Mouse (Mus musculus) intestine, embryonic 15.5 days (tissue): ENCODE data around the gene Snx29. TPM values are rescaled to one million over a fixed set of nuclear protein-coding genes. Genes with fewer than 3 reads are reported as not detected.

ENCODE experiments used
- ATAC-seq: fragments of 200-750 bp; cut with Nextera tagmentation; 2 replicates; pipeline ENCODE4 v1.8.0; 2017; ENCODE audit warnings: moderate TSS enrichment, moderate library complexity
- H3K27ac ChIP-seq: fragments of 300-500 bp; sonication (generic); 2 replicates; pipeline ENCODE4 v1.5.1; 2015; ENCODE audit warnings: mild to moderate bottlenecking, inconsistent platforms
- H3K27me3 ChIP-seq: fragments of 300-500 bp; sonication (generic); replicated peaks from 2 replicates; pipeline ENCODE4 v1.6.1; 2015; ENCODE audit warnings: inconsistent platforms
- H3K36me3 ChIP-seq: fragments of 300-500 bp; sonication (generic); 2 replicates; pipeline ENCODE4 v1.6.1; 2015; ENCODE audit warnings: inconsistent platforms
- H3K4me1 ChIP-seq: fragments of 300-500 bp; sonication (generic); replicated peaks from 2 replicates; pipeline ENCODE4 v1.6.1; 2015; ENCODE audit warnings: inconsistent platforms
- H3K4me2 ChIP-seq: fragments of 300-500 bp; sonication (generic); replicated peaks from 2 replicates; pipeline ENCODE4 v1.6.1; 2015; ENCODE audit warnings: mild to moderate bottlenecking, inconsistent platforms
- H3K4me3 ChIP-seq: fragments of 300-500 bp; sonication (generic); replicated peaks from 2 replicates; pipeline ENCODE4 v1.5.1; 2015; ENCODE audit warnings: inconsistent platforms
- H3K9ac ChIP-seq: fragments of 300-500 bp; sonication (generic); 2 replicates; pipeline ENCODE4 v1.6.1; 2015; ENCODE audit warnings: inconsistent platforms
- H3K9me3 ChIP-seq: fragments of 300-500 bp; sonication (generic); 2 replicates; pipeline ENCODE4 v1.6.1; 2016; ENCODE audit warnings: inconsistent platforms
- WGBS: fragments of 180-500 bp; shearing (Covaris S2); methylation state at CpG from one replicate; pipeline ENCODE4 v1.1.7; 2015; 5-methylcytosine and 5-hydroxymethylcytosine counted together
- polyA plus RNA-seq: library from polyadenylated mRNA; unstranded; fragments of >200 nt; fragmentation: Nextera tagmentation; extraction: Ambion mirVana; gene quantifications from 2 replicates; pipeline ENCODE4 v1.2.1, GENCODE M21; 2015

Snx29 gene
- polyA plus RNA-seq, 1 experiment from 2014 or later = 5.7 TPM

- WGBS = 49% methylated on average over 7 of the region's 7 CpGs
- Histone ChIP-seq H3K4me2 (no peak overlapping the region), H3K4me1 (no peaks in the 10 kb centered on the region), H3K36me3 (no peaks in the 10 kb centered on the region), H3K27ac (no peak overlapping the region), H3K27me3 (no peaks in the 10 kb centered on the region), H3K4me3 (no peak overlapping the region), H3K9me3 (no peaks in the 10 kb centered on the region), H3K9ac (no peak overlapping the region)
- no peak for ATAC-seq
These were observed 415.6 kb downstream of the Snx29 start for GRCm38 (mm10) chr16:11738341-11738740.

- Histone ChIP-seq H3K27ac (no peak overlapping the region), H3K9me3 (no peaks in the 10 kb centered on the region), H3K4me2 (no peak overlapping the region), H3K36me3 (no peaks in the 10 kb centered on the region), H3K9ac (no peak overlapping the region), H3K27me3 (no peaks in the 10 kb centered on the region), H3K4me1 (no peaks in the 10 kb centered on the region), H3K4me3 (no peak overlapping the region)
- no peak for ATAC-seq
- WGBS = 75% methylated on average over 5 of the region's 5 CpGs
These were observed 419.2 kb downstream of the Snx29 start for GRCm38 (mm10) chr16:11741951-11742350.

DNA sequence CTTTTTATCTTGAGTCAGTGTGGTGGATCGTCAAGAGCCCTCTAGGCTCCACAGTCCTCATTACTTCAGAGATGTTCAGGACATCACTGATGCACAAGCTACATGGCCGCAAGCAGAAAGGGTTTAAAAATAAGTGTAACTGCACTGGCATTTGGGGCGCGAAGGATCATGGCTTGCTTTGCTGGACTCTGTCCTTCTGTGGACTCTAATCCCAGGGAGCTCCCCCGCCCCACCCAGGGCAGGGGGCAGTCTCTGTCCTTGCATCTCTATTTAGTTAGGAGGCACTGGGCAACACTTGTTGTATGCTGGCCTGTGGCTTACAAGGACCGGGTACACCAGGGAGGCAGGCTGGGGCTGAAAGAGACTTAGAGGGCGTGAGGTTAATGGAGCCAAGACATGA is 419.6 kb downstream of the Snx29 start:
- Histone ChIP-seq H3K9me3 (no peaks in the 10 kb centered on the region), H3K27me3 (no peaks in the 10 kb centered on the region), H3K4me3 (no peak overlapping the region), H3K4me2 (no peak overlapping the region), H3K4me1 (no peaks in the 10 kb centered on the region), H3K27ac (no peak overlapping the region), H3K9ac (no peak overlapping the region), H3K36me3 (no peaks in the 10 kb centered on the region)
- no peak for ATAC-seq
- WGBS = 83% methylated on average over 7 of the region's 7 CpGs

GRCm38 (mm10) chr16:11743013-11743412 is 420.3 kb downstream of the Snx29 start:
- 57% methylated on average over 3 of the region's 3 CpGs for WGBS

GRCm38 (mm10) chr16:11743724-11744123 is 421.0 kb downstream of the Snx29 start:
- ATAC-seq = no peak
- H3K36me3 ChIP-seq = no peaks in the 10 kb centered on the region
- no peaks in the 10 kb centered on the region for H3K9me3 ChIP-seq
- H3K9ac ChIP-seq = no peak overlapping the region
- H3K4me3 ChIP-seq = no peak overlapping the region
- H3K27me3 ChIP-seq = no peaks in the 10 kb centered on the region
- WGBS = 74% methylated on average over 4 of the region's 4 CpGs
- H3K4me1 ChIP-seq = no peaks in the 10 kb centered on the region
- H3K27ac ChIP-seq = no peak overlapping the region
- H3K4me2 ChIP-seq = no peak overlapping the region

More at GRCm38 (mm10) chr16:11743013-11743412, 420.3 kb downstream of the Snx29 start:
- no peak overlapping the region for H3K4me3 ChIP-seq
- no peaks in the 10 kb centered on the region for H3K36me3 ChIP-seq
- no peaks in the 10 kb centered on the region for H3K9me3 ChIP-seq
- ATAC-seq = no peak; the same call in 1 of the 2 replicates
- H3K27ac ChIP-seq = no peak overlapping the region
- H3K9ac ChIP-seq = no peak overlapping the region
- H3K4me1 ChIP-seq = no peaks in the 10 kb centered on the region
- H3K4me2 ChIP-seq = no peak overlapping the region
- no peaks in the 10 kb centered on the region for H3K27me3 ChIP-seq

- no peaks in the 10 kb centered on the region for H3K4me1 ChIP-seq
- H3K9ac ChIP-seq = no peak overlapping the region
- H3K9me3 ChIP-seq = no peaks in the 10 kb centered on the region
- no peak overlapping the region for H3K4me2 ChIP-seq
- H3K4me3 ChIP-seq = no peak overlapping the region
- no peak for ATAC-seq
- H3K36me3 ChIP-seq = no peaks in the 10 kb centered on the region
- H3K27ac ChIP-seq = no peak overlapping the region
- 87% methylated on average over 2 of the region's 2 CpGs for WGBS
- H3K27me3 ChIP-seq = no peaks in the 10 kb centered on the region
These were observed 423.3 kb downstream of the Snx29 start for GRCm38 (mm10) chr16:11746036-11746435.

DNA sequence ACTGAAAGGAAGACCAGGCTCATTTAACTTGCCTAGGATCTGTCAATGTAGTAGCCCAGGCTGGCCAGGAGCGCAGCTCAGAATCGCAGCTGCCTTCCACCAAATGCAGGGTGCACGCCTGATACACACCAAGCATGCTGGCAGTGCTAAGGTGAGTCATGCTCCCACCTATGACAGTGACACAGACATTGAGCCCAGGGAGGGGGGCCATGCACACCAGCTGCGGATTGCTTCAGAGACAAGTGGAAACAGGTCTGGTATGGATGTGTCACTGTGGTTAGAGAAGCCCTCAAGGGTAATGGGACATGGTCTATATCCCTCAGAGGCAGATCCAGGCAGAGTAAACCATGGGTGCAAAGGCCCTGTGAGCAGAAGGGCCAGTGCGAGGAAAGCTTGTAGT is 425.2 kb downstream of the Snx29 start:
- ATAC-seq = no peak
- no peaks in the 10 kb centered on the region for H3K27me3 ChIP-seq
- H3K27ac ChIP-seq = no peak overlapping the region
- no peak overlapping the region for H3K4me3 ChIP-seq
- no peak overlapping the region for H3K4me2 ChIP-seq
- H3K4me1 ChIP-seq = no peaks in the 10 kb centered on the region
- 90% methylated on average over 5 of the region's 5 CpGs for WGBS
- no peaks in the 10 kb centered on the region for H3K36me3 ChIP-seq
- H3K9me3 ChIP-seq = no peaks in the 10 kb centered on the region
- H3K9ac ChIP-seq = no peak overlapping the region

GRCm38 (mm10) chr16:11749111-11749510 is 426.4 kb downstream of the Snx29 start:
- Histone ChIP-seq H3K4me1 (no peaks in the 10 kb centered on the region), H3K4me2 (no peak overlapping the region), H3K9ac (no peak overlapping the region), H3K4me3 (no peak overlapping the region), H3K27me3 (no peaks in the 10 kb centered on the region), H3K9me3 (no peaks in the 10 kb centered on the region), H3K36me3 (no peaks in the 10 kb centered on the region), H3K27ac (no peak overlapping the region)
- no peak for ATAC-seq
- 85% methylated on average over 3 of the region's 3 CpGs for WGBS

DNA sequence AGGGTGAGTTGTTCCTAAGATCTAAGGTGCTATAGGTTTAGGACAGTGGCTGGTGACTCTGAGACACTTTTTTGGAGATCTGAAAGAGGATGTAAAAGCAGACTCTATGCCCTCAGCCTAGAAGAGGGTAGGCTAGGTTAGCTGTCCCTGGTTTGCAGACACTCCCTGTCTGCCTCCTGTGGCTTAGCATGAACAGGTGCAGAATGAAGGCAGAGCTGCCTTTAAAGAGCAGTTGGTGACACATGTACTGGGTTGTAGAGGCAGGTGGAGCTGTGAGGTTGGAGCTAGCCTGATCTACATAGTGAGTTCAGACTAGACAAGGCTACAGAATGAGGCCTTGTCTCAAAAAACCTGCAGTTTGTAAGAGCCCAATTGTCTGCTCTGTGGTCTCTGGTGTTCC is 427.9 kb downstream of the Snx29 start:
- Histone ChIP-seq H3K4me1 (no peaks in the 10 kb centered on the region), H3K27ac (no peak overlapping the region), H3K9ac (no peak overlapping the region), H3K4me2 (no peak overlapping the region), H3K4me3 (no peak overlapping the region), H3K9me3 (no peaks in the 10 kb centered on the region), H3K36me3 (no peaks in the 10 kb centered on the region), H3K27me3 (no peaks in the 10 kb centered on the region)
- ATAC-seq = no peak

GRCm38 (mm10) chr16:11752557-11752956 is 429.8 kb downstream of the Snx29 start:
- H3K4me1 ChIP-seq = no peaks in the 10 kb centered on the region
- no peak overlapping the region for H3K4me2 ChIP-seq
- H3K27ac ChIP-seq = no peak overlapping the region
- H3K9me3 ChIP-seq = no peaks in the 10 kb centered on the region
- H3K27me3 ChIP-seq = no peaks in the 10 kb centered on the region
- ATAC-seq = no peak
- H3K9ac ChIP-seq = no peak overlapping the region
- H3K4me3 ChIP-seq = no peak overlapping the region
- H3K36me3 ChIP-seq = no peaks in the 10 kb centered on the region
- WGBS = 73% methylated on average over 5 of the region's 5 CpGs

GRCm38 (mm10) chr16:11753466-11753865 is 430.8 kb downstream of the Snx29 start:
- H3K4me1 ChIP-seq = no peaks in the 10 kb centered on the region
- no peak overlapping the region for H3K4me2 ChIP-seq
- no peaks in the 10 kb centered on the region for H3K36me3 ChIP-seq
- H3K9ac ChIP-seq = no peak overlapping the region
- no peak overlapping the region for H3K4me3 ChIP-seq
- WGBS = 65% methylated on average over 2 of the region's 2 CpGs
- no peaks in the 10 kb centered on the region for H3K9me3 ChIP-seq
- ATAC-seq = no peak
- no peaks in the 10 kb centered on the region for H3K27me3 ChIP-seq
- no peak overlapping the region for H3K27ac ChIP-seq

- no peak overlapping the region for H3K4me2 ChIP-seq
- H3K27me3 ChIP-seq = no peaks in the 10 kb centered on the region
- no peaks in the 10 kb centered on the region for H3K36me3 ChIP-seq
- H3K4me1 ChIP-seq = no peaks in the 10 kb centered on the region
- no peak overlapping the region for H3K4me3 ChIP-seq
- 89% methylated on average over 2 of the region's 2 CpGs for WGBS
- no peaks in the 10 kb centered on the region for H3K9me3 ChIP-seq
- no peak for ATAC-seq
- H3K9ac ChIP-seq = no peak overlapping the region
- H3K27ac ChIP-seq = no peak overlapping the region
These were observed 431.4 kb downstream of the Snx29 start for GRCm38 (mm10) chr16:11754136-11754535.

GRCm38 (mm10) chr16:11755281-11756066 is 432.8 kb downstream of the Snx29 start:
- Histone ChIP-seq H3K4me1 (no peaks in the 10 kb centered on the region), H3K4me3 (no peak overlapping the region), H3K27ac (no peak overlapping the region), H3K4me2 (no peak overlapping the region), H3K9me3 (no peaks in the 10 kb centered on the region), H3K9ac (no peak overlapping the region), H3K36me3 (no peaks in the 10 kb centered on the region), H3K27me3 (no peaks in the 10 kb centered on the region)
- ATAC-seq = no peak
- 80% methylated on average over 9 of the region's 9 CpGs for WGBS
